Mouse (Mus musculus): ENCODE measurements around the gene Spi1. TPM values are rescaled to one million over a fixed set of nuclear protein-coding genes. Genes with fewer than 3 reads are reported as not detected.

The Spi1 gene
- total RNA-seq, 2 experiments from 2014 or later, result 3.4 to 4.8 TPM

- Histone ChIP-seq H3K27ac (no peak overlapping the region), H3K4me3 (no peak overlapping the region)
- no peak for TF ChIP-seq CTCF (IDR thresholded peaks at IDR 0.05)
- no peak for DNase-seq (ENCODE audit: extremely low spot score in 1 of 2, low spot score in 2 of 2)
- intact Hi-C loops (cut with DNase I), result no loop called here
Observed at GRCm38 (mm10) chr2:91162952-91163351, 80.8 kb downstream of the Spi1 start.

- Histone ChIP-seq H3K27ac (no peak overlapping the region), H3K4me3 (no peak overlapping the region)
- intact Hi-C loops (cut with DNase I), result no loop called here
- DNase-seq (ENCODE audit: extremely low spot score in 1 of 2, low spot score in 2 of 2), result no peak
- no peak for TF ChIP-seq CTCF (IDR thresholded peaks at IDR 0.05)
Observed at GRCm38 (mm10) chr2:91163532-91163931, 81.3 kb downstream of the Spi1 start.

- H3K4me3 ChIP-seq, result no peak overlapping the region
- intact Hi-C loops (cut with DNase I), result no loop called here
- TF ChIP-seq CTCF (IDR thresholded peaks at IDR 0.05), result no peak
- DNase-seq (ENCODE audit: extremely low spot score in 1 of 2, low spot score in 2 of 2), result no peak
- no peak overlapping the region for H3K27ac ChIP-seq
Observed at GRCm38 (mm10) chr2:91164991-91165390, 82.8 kb downstream of the Spi1 start.

Other genes with a start within 250 kb of the Spi1 start
- gene Mtch2, start 235.2 kb upstream of the Spi1 start, total RNA-seq (2021), result 100 to 1,000 TPM in 1 of 2 experiments, 10 to 100 TPM in 1; 99.8 to 115 TPM
- 100 to 1,000 TPM; 259 to 287 TPM for gene C1qtnf4, start 196.5 kb upstream of the Spi1 start, total RNA-seq (2021)
- 10 to 100 TPM; 36.5 to 41.2 TPM for gene Kbtbd4, start 177.7 kb upstream of the Spi1 start, total RNA-seq (2021)
- gene Ndufs3, start 177.6 kb upstream of the Spi1 start, total RNA-seq (2021), result 100 to 1,000 TPM; 217 to 242 TPM
- gene Celf1, start 142.0 kb upstream of the Spi1 start, total RNA-seq (2021), result 100 to 1,000 TPM; 146 to 149 TPM
- under 1 TPM; 0.44 to 0.57 TPM for gene Rapsn, start 46.8 kb upstream of the Spi1 start, total RNA-seq (2021)
- gene Psmc3, start 28.4 kb upstream of the Spi1 start, total RNA-seq (2021), result 100 to 1,000 TPM; 205 to 207 TPM
- 10 to 100 TPM; 30.1 to 32.3 TPM for gene Slc39a13, start 12.0 kb upstream of the Spi1 start, total RNA-seq (2021)
- gene Mybpc3, start 35.8 kb downstream of the Spi1 start, total RNA-seq (2021), result under 1 TPM; 0.33 to 0.43 TPM
- gene Madd, start 101.4 kb downstream of the Spi1 start, total RNA-seq (2021), result 100 to 1,000 TPM; 236 to 254 TPM
- gene Nr1h3, start 120.4 kb downstream of the Spi1 start, total RNA-seq (2021), result 1 to 10 TPM; 3.4 to 7.1 TPM
- 10 to 100 TPM; 42.4 to 44.5 TPM for gene Acp2, start 120.5 kb downstream of the Spi1 start, total RNA-seq (2021)
- gene Ddb2, start 154.6 kb downstream of the Spi1 start, total RNA-seq (2021), result 10 to 100 TPM; 11.7 to 14.4 TPM
- gene Pacsin3, start 173.6 kb downstream of the Spi1 start, total RNA-seq (2021), result 10 to 100 TPM; 42.7 to 46.9 TPM
- gene Arfgap2, start 182.6 kb downstream of the Spi1 start, total RNA-seq (2021), result 10 to 100 TPM; 73.9 to 81.8 TPM